Mouse (Mus musculus) 3T3-L1 (cell line): ENCODE results near the gene Plpp3.
"Not testable (repeated sequence)": the region's sequence is repeated elsewhere in the genome, so short reads cannot be mapped to it uniquely, and the experiment has no call there.

Source experiments
- DNase-seq: peaks from one replicate; pipeline ENCODE4 v3.0.0-alpha.2; 2015; ENCODE audit warnings: low read depth, low spot score

The Plpp3 gene

GRCm38 (mm10) chr4:105257667-105258560, 100.8 kb downstream of the Plpp3 start:
- peak; percentile 72 for DNase-seq

- no peak for DNase-seq
Measured at GRCm38 (mm10) chr4:105260385-105260784, 103.2 kb downstream of the Plpp3 start.

GRCm38 (mm10) chr4:105260893-105261769, 104.0 kb downstream of the Plpp3 start:
- peak; percentile 73 for DNase-seq

GRCm38 (mm10) chr4:105262358-105262757, 105.2 kb downstream of the Plpp3 start:
- DNase-seq: no peak

GRCm38 (mm10) chr4:105263600-105263999, 106.5 kb downstream of the Plpp3 start:
- DNase-seq: no peak

- no peak for DNase-seq
Measured at GRCm38 (mm10) chr4:105265041-105265440, 107.9 kb downstream of the Plpp3 start.

- DNase-seq: no peak
Measured at GRCm38 (mm10) chr4:105265678-105266077, 108.5 kb downstream of the Plpp3 start.

- DNase-seq: no peak
Measured at GRCm38 (mm10) chr4:105268202-105268730, 111.1 kb downstream of the Plpp3 start.

GRCm38 (mm10) chr4:105269398-105269797, 112.3 kb downstream of the Plpp3 start:
- DNase-seq: not testable (repeated sequence)

GRCm38 (mm10) chr4:105271166-105271565, 114.0 kb downstream of the Plpp3 start:
- no peak for DNase-seq

GRCm38 (mm10) chr4:105273034-105273433, 115.9 kb downstream of the Plpp3 start:
- DNase-seq: peak; percentile 32

- no peak for DNase-seq
Measured at GRCm38 (mm10) chr4:105273486-105273885, 116.3 kb downstream of the Plpp3 start.

GRCm38 (mm10) chr4:105275616-105276015, 118.5 kb downstream of the Plpp3 start:
- no peak for DNase-seq

GRCm38 (mm10) chr4:105276062-105276795, 119.1 kb downstream of the Plpp3 start:
- no peak for DNase-seq

GRCm38 (mm10) chr4:105278161-105278560, 121.0 kb downstream of the Plpp3 start:
- DNase-seq: no peak

- peak; percentile 25 for DNase-seq
Measured at GRCm38 (mm10) chr4:105278571-105279410, 121.6 kb downstream of the Plpp3 start.

- DNase-seq: no peak
Measured at GRCm38 (mm10) chr4:105279806-105280205, 122.7 kb downstream of the Plpp3 start.

- DNase-seq: no peak
Measured at GRCm38 (mm10) chr4:105281751-105282231, 124.6 kb downstream of the Plpp3 start.
